Mouse (Mus musculus): ENCODE data around the gene Ccni.

DNA sequence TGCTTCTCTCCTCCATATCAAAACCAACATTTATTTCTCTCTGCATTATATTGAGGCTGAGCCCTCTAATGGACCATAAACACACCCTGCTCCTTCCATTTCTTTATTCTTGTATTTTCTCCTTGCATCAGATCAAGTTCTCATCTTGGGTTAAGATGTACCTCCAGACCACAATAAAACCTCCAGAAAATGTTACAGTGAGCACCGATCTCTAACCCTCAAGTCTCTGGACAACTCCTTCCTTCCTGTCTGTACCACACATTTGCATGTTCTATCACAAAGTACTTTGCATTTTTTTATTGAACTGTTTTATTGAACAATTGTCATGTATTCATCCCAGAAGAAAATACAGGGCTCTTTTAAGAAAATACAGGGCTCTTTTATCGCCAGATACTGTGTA is 23.2 kb upstream of the Ccni start:
- TF ChIP-seq POLR2A (IDR thresholded peaks at IDR 0.05; ENCODE audit: insufficient read depth, low read depth, low read length) (no peak), CTCF (IDR thresholded peaks at IDR 0.05; ENCODE audit: insufficient read depth, low read depth, low read length) (no peak)

All from olfactory bulb, adult 2 months (tissue).